Mouse (Mus musculus) inflammation-experienced regulatory T-cells, adult 16 weeks (primary cell): Measurements from ENCODE around the gene Cdca5. TPM values are rescaled to one million over a fixed set of nuclear protein-coding genes. Genes with fewer than 3 reads are reported as not detected.

Source experiments
- polyA plus RNA-seq: library from polyadenylated mRNA; unstranded; fragments of 100-300 nt; shearing (Covaris generic); gene quantifications from one replicate; pipeline ENCODE4 v1.2.1, GENCODE M21; 2017

Cdca5 gene
- polyA plus RNA-seq = 5.6 TPM

DNA sequence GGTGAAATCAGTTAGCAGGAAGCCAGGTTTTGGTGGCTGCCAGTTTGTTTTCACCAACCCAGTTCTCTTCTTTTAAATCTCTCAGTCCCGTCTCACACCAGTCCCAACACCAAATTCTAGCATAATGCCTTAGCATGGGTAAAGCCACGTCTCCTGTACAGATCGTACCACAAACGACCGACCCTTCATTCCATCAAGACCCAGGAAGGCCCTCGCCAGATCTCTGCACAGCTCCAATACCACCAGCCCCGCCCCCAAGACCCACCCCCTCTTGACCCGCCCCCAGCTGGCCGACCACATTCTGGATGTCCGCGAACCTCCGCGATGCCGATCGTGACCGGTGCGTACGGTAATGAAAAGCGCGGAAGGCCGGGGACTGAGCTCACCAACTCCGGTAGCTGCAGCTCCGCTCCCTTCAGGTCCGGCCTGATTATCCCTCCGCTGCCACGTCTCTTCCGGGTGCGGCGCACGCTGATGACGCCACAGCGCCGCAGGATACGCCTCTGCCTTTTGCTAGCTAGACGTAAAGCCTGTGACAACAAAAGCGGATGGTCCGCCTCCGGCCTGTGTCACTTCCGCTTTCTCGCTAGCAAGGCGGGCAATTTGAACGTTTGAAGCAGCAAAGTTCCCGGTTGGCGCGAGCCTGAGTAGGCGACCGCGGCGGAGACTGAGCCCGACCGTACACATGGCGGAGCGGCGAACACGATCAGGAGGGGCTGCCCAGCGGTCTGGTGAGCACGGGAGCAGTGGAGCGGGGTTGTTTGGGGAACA lies at the start of gene Cdca5, which contains the start of gene Zfpl1:
TSS of gene Cdca5 (plus strand) at position 506 of the 771 bp plus-strand sequence.
TSS of gene Zfpl1 (minus strand) at position 479 of the 771 bp plus-strand sequence.

GRCm38 (mm10) chr19:6046294-6047153 lies 38.3 kb upstream of the Cdca5 start, which contains the start of gene Syvn1:
Gene Syvn1, plus strand, starts transcription at chr19:6046576.

DNA sequence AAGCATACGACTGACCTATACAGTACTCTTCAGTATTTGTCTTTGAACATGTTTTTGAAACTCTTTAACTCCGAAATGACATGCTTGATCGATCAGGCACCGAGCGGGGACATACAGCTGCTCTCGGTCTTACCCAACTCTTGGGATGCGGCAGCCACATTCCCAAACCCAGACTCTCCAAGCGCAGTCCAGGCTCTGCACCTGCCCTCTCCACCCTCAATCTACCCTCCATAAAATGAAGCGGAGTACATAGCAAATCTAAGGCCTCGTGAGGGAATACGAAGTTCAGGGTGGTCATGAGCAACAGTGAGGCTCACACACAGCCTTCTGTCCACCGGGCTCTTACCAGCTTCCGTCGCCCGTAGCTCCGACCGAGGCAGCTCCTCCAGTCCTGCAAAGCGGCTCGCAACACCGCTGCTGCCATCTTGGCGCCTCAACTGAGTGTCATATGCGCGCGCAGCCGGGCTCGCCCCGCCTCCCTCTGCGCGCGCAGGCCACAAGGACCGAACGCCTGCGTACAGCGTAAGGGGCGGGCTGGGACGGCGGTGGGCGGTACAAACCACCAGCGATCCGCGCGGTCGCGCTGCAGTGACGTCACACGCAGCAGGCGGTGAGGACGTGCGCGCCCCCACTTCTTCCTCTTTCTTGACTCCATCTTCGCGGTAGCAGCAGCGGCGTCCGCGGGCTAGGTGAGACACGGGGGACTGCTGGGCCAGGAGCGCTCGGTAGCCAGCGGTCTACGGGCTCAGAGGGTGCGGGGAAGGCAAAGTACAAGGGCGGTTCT lies 27.3 kb upstream of the Cdca5 start, which contains the start of the genes Mrpl49 and Fau:
TSS of gene Mrpl49 (minus strand) at position 473 of the 784 bp plus-strand sequence.
TSS of gene Fau (plus strand) at position 532 of the 784 bp plus-strand sequence.

GRCm38 (mm10) chr19:6061021-6061533 lies 23.7 kb upstream of the Cdca5 start, which contains the start of gene Znhit2:
Gene Znhit2, plus strand, starts transcription at chr19:6061192.

GRCm38 (mm10) chr19:6067724-6068415 lies 16.9 kb upstream of the Cdca5 start, which contains the start of gene Tm7sf2:
Gene Tm7sf2, minus strand, starts transcription at chr19:6068373.

GRCm38 (mm10) chr19:6076564-6077393 lies 8.0 kb upstream of the Cdca5 start, which contains the start of gene Vps51:
Gene Vps51, minus strand, starts transcription at chr19:6077231.

GRCm38 (mm10) chr19:6079983-6080480 lies 4.8 kb upstream of the Cdca5 start, which contains the start of gene Tmem262:
Gene Tmem262, plus strand, starts transcription at chr19:6080033.

GRCm38 (mm10) chr19:6082156-6082555 lies 2.6 kb upstream of the Cdca5 start, which contains the start of gene Gm28374:
Gene Gm28374, minus strand, starts transcription at chr19:6082256.

DNA sequence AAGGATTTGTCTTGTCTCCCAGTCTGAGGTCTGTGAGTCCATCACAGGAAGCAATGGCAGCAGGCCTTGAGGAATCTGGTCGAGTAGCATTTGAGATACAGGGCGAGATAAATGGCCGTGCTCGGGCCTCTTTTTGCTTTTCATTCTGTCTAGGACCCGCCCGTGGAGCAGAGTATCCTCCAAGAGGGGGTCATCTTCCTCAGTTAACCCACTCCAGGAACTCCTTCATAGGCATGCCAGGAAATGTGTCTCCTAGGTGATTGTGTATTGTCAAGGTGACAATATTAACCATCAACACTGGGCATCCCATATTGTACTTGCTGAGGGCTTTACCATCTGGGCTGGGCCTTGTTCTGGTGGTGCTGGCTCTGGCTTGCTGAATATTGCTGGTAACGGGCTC lies 9.3 kb downstream of the Cdca5 start, which contains the start of gene AC131692.1:
TSS of gene AC131692.1 (plus strand) at position 301 of the 400 bp plus-strand sequence.

DNA sequence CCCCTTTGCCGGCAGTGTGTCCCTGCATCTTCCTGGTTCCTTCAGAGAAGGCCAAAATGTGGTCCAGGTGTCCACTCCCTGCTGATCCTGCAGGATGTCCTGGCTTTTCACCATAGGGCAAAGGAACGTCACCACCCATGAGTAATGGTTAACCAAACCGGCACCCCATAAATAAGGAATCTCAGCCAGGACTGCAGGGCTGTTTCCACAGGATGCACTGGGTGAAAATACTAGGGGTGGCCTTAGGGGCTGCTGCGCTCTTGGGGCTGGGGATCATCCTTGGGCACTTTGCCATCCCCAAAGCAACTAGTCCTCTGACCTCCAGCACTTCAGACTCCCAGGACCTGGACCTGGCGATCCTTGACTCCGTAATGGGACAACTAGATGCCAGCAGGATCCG lies 20.8 kb downstream of the Cdca5 start, which contains the start of gene Naaladl1:
TSS of gene Naaladl1 (plus strand) at position 197 of the 400 bp plus-strand sequence.

GRCm38 (mm10) chr19:6117986-6118676 lies 33.3 kb downstream of the Cdca5 start, which contains the start of gene Sac3d1:
Gene Sac3d1, minus strand, starts transcription at chr19:6118650.

GRCm38 (mm10) chr19:6127760-6128341 lies 43.1 kb downstream of the Cdca5 start, which contains the start of gene Snx15:
Gene Snx15, minus strand, starts transcription at chr19:6128304.

GRCm38 (mm10) chr19:6140678-6141393 lies 56.1 kb downstream of the Cdca5 start, which contains the start of gene Batf2:
Gene Batf2, plus strand, starts transcription at chr19:6140983.

GRCm38 (mm10) chr19:6141394-6141749 lies 56.6 kb downstream of the Cdca5 start, which contains the start of gene Arl2:
Gene Arl2, minus strand, starts transcription at chr19:6141548.

